Mouse (Mus musculus) small intestine, adult 2 months (tissue): ENCODE measurements around the gene Slc30a9.

Experiments used
- CTCF ChIP-seq: fragments of 200-500 bp; IDR thresholded peaks from 2 replicates; pipeline ENCODE4 v1.5.1; 2012; ENCODE audit warnings: low read depth, mild to moderate bottlenecking, control low read depth, inconsistent platforms, low read length, moderate library complexity, mixed read lengths; ENCODE audit not compliant: insufficient replicate concordance, insufficient read length; ENCODE audit errors: extremely low read depth
- POLR2A ChIP-seq: fragments of 200-500 bp; IDR thresholded peaks from 2 replicates; pipeline ENCODE4 v1.6.1; 2012; ENCODE audit warnings: low read depth, mild to moderate bottlenecking, control low read depth, inconsistent platforms, low read length, moderate library complexity

DNA sequence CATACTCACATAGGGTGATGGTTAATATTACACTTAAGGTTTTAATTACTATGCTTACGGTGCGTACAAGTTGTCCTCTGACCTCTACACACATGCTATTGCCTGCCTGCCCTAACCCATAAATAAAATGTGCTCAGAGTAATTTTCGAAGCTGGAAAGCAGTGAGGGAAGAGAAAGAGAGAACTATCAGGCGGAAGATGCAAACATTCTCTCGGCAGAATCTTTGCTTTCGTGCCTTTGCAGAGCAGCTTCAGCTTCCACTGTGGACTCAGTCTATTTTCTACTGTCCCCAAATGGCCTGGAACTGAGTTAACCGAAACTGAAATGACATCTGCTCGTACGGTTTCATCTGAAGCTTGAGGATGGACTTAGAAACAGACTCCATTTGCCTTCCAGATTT lies 48.3 kb upstream of the Slc30a9 start:
- no peak for TF ChIP-seq POLR2A
- TF ChIP-seq CTCF = no peak
